In genomic region chr3:78999803-79000202, GRCm38 (mm10) we compare ENCODE assay signal across 19 mouse cellular contexts.
"Had no signal": no experiment of that assay in that cellular context is flagged by ENCODE, and none has a peak within 500 bp of the region (broad histone marks: within the 10 kb centered on the region; RNA-seq: fewer than 3 reads in every experiment).

No protein-coding gene starts in this region.

- H3K4me2 ChIP-seq: lung, embryonic 14.5 days; midbrain, embryonic 12.5 days; neural tube, embryonic 13.5 days; neural tube, embryonic 15.5 days had no signal

- H3K36me3 ChIP-seq: midbrain, embryonic 10.5 days; midbrain, embryonic 12.5 days; neural tube, embryonic 13.5 days; neural tube, embryonic 15.5 days had no signal

- H3K27ac ChIP-seq: midbrain, embryonic 10.5 days; midbrain, embryonic 12.5 days; neural tube, embryonic 13.5 days; neural tube, embryonic 15.5 days had no signal

- H3K9ac ChIP-seq: lung, embryonic 14.5 days; midbrain, embryonic 12.5 days; neural tube, embryonic 13.5 days; neural tube, embryonic 15.5 days had no signal

- H3K9me3 ChIP-seq: midbrain, embryonic 10.5 days; midbrain, embryonic 12.5 days; neural tube, embryonic 13.5 days; neural tube, embryonic 15.5 days had no signal

- H3K27me3 ChIP-seq: midbrain, embryonic 12.5 days; neural tube, embryonic 13.5 days; neural tube, embryonic 15.5 days had no signal

- ATAC-seq: midbrain, embryonic 16.5 days had no signal

- H3K4me1 ChIP-seq: midbrain, embryonic 10.5 days; midbrain, embryonic 12.5 days; neural tube, embryonic 13.5 days; neural tube, embryonic 15.5 days had no signal

- H3K4me3 ChIP-seq: midbrain, embryonic 10.5 days; midbrain, embryonic 12.5 days; myocyte; neural tube, embryonic 13.5 days; neural tube, embryonic 15.5 days had no signal

- DNase-seq: lung, adult 18-20 months; lung, embryonic 14.5 days; lung, postnatal 10 days; lung, postnatal 4 days; midbrain, embryonic 14.5 days; retina, postnatal 1 day; right cerebral cortex, adult 18-20 months; right cerebral cortex, postnatal 25 days; right cerebral cortex, postnatal 4 days; spleen, adult 18-20 months; thymus, adult 18-20 months; thymus, postnatal 25 days; thymus, postnatal 4 days had no signal
